ENCODE assay signal across 27 mouse cellular contexts in genomic region chr17:82904961-82905360, GRCm38 (mm10).
DNase-seq lines count a peak whose midpoint lies in the region; ATAC-seq and TF ChIP-seq lines count a peak whose summit lies in the region.
"Had no signal": no experiment of that assay in that cellular context is flagged by ENCODE, and none has a peak within 500 bp of the region (broad histone marks: within the 10 kb centered on the region; RNA-seq: fewer than 3 reads in every experiment).

No protein-coding gene starts in this region.

- CTCF ChIA-PET in Patski (lab: Charles Lee), result no interaction called here

- H3K9ac ChIP-seq in hindbrain, embryonic 13.5 days, result no peak overlapping the region
- H3K9ac ChIP-seq: forebrain, embryonic 13.5 days; heart, embryonic 13.5 days; hindbrain, embryonic 15.5 days had no signal

- H3K4me2 ChIP-seq in myocyte (ENCODE audit: low read depth), result peak overlapping the region; percentile 81
- no peak overlapping the region for H3K4me2 ChIP-seq in hindbrain, embryonic 13.5 days
- H3K4me2 ChIP-seq: forebrain, embryonic 13.5 days; heart, embryonic 13.5 days; hindbrain, embryonic 15.5 days had no signal

- peak; percentile 28 for DNase-seq in Patski (ENCODE audit: low read depth, low spot score)
- DNase-seq in gastrocnemius, postnatal 14 days, result no peak
- DNase-seq: adrenal gland, adult 8-10 months; adrenal gland, postnatal 25 days; B cell, adult 2 months; cerebellum, adult 11-12 months; cerebellum, adult 8-10 months; cerebellum, postnatal 10 days; cerebellum, postnatal 36 days; embryo, embryonic 11 days; gastrocnemius, postnatal 25 days; heart, adult 2 months; heart, postnatal 14 days; heart, postnatal 4 days; kidney, adult 2 months had no signal

- TF ChIP-seq POLR2A in myocyte (IDR thresholded peaks at IDR 0.05; ENCODE audit: insufficient read length, low read depth), result no peak

- no peaks in the 10 kb centered on the region for H3K27me3 ChIP-seq in C2C12 (ENCODE audit: control insufficient read depth, insufficient read depth, insufficient read length)
- no peaks in the 10 kb centered on the region for H3K27me3 ChIP-seq in Patski
- no peaks in the 10 kb centered on the region for H3K27me3 ChIP-seq in myocyte (ENCODE audit: control insufficient read depth, insufficient read depth, insufficient read length)
- H3K27me3 ChIP-seq in hindbrain, embryonic 13.5 days, result no peaks in the 10 kb centered on the region
- H3K27me3 ChIP-seq: forebrain, embryonic 13.5 days; heart, embryonic 13.5 days; hindbrain, embryonic 15.5 days had no signal

- H3K4me3 ChIP-seq in C2C12 (ENCODE audit: insufficient read depth, poor library complexity, severe bottlenecking) (no peak overlapping the region), myocyte (no peak overlapping the region)
- no peak overlapping the region for H3K4me3 ChIP-seq in hindbrain, embryonic 13.5 days
- H3K4me3 ChIP-seq: forebrain, embryonic 10.5 days; forebrain, embryonic 13.5 days; heart, adult 2 months; heart, embryonic 10.5 days; heart, embryonic 13.5 days; hindbrain, embryonic 15.5 days had no signal

- WGBS in hindbrain, embryonic 13.5 days, result 80% methylated on average over 2 of the region's 2 CpGs

- in situ Hi-C loops in Patski (cut with MboI; ENCODE audit: low pct_unique_long_range_greater_than_20kb), result no loop called here

- no peak overlapping the region for H3K27ac ChIP-seq in hindbrain, embryonic 13.5 days
- H3K27ac ChIP-seq: forebrain, embryonic 10.5 days; forebrain, embryonic 13.5 days; heart, adult 2 months; heart, embryonic 10.5 days; heart, embryonic 13.5 days; hindbrain, embryonic 15.5 days had no signal

- H3K79me3 ChIP-seq in C2C12 (ENCODE audit: low read depth), result no peaks in the 10 kb centered on the region

- ATAC-seq in Patski, result peak; percentile 84
- no peak for ATAC-seq in hindbrain, embryonic 13.5 days (ENCODE audit: low FRiP score)
- no peak for ATAC-seq in erythroid progenitor cell, adult 5-6 weeks (replicated peaks; ENCODE audit: low FRiP score, poor library complexity, severe bottlenecking)
- ATAC-seq: CD4-positive, CD25-positive, alpha-beta regulatory T cell, adult 4 months; forebrain, embryonic 13.5 days; forebrain, embryonic 16.5 days; intestine, postnatal 0 days had no signal

- TF ChIP-seq CTCF in C2C12 (IDR thresholded peaks at IDR 0.05; ENCODE audit: control insufficient read depth, insufficient read depth, insufficient read length), result no peak
- no peak for TF ChIP-seq CTCF in Patski (IDR thresholded peaks at IDR 0.05)

- H3K79me2 ChIP-seq in C2C12 (ENCODE audit: control insufficient read depth, insufficient read depth) (no peaks in the 10 kb centered on the region), myocyte (ENCODE audit: control insufficient read depth, insufficient read depth) (no peaks in the 10 kb centered on the region)

- H3K4me1 ChIP-seq in hindbrain, embryonic 13.5 days (replicated peaks), result peaks cover 6% of the 10 kb centered on the region; the same call in 1 of the 2 replicates
- H3K4me1 ChIP-seq: forebrain, embryonic 10.5 days; forebrain, embryonic 13.5 days; heart, embryonic 10.5 days; heart, embryonic 13.5 days; hindbrain, embryonic 15.5 days had no signal

- H3K36me3 ChIP-seq in C2C12 (ENCODE audit: control insufficient read depth, insufficient read depth) (no peaks in the 10 kb centered on the region), myocyte (ENCODE audit: control insufficient read depth, insufficient read depth) (no peaks in the 10 kb centered on the region)
- no peaks in the 10 kb centered on the region for H3K36me3 ChIP-seq in hindbrain, embryonic 13.5 days
- H3K36me3 ChIP-seq: forebrain, embryonic 10.5 days; heart, embryonic 10.5 days; heart, embryonic 13.5 days; hindbrain, embryonic 15.5 days had no signal

- intact Hi-C loops in gastrocnemius, postnatal 14 days (cut with DNase I; ENCODE audit: low total_unique reads), result no loop called here

- POLR2A ChIA-PET in Patski (lab: Charles Lee), result no interaction called here

- H3K9me3 ChIP-seq in hindbrain, embryonic 13.5 days, result no peaks in the 10 kb centered on the region
- H3K9me3 ChIP-seq: forebrain, embryonic 10.5 days; forebrain, embryonic 13.5 days; heart, embryonic 10.5 days; heart, embryonic 13.5 days; hindbrain, embryonic 15.5 days had no signal

- H3ac ChIP-seq in C2C12 (ENCODE audit: control insufficient read depth, insufficient read length, low read depth) (no peak overlapping the region), myocyte (ENCODE audit: control insufficient read depth, insufficient read length) (no peak overlapping the region)

TF ChIP-seq in C2C12, 6 proteins besides CTCF, POLR2A, EP300 and RAD21:
- TF ChIP-seq FOSL1 (IDR thresholded peaks at IDR 0.05; ENCODE audit: insufficient read depth, low read length, poor library complexity, severe bottlenecking) (peak; percentile 81), MAX (IDR thresholded peaks at IDR 0.05) (no peak)

TF ChIP-seq in myocyte, 11 proteins besides CTCF, POLR2A, EP300 and RAD21:
- TF ChIP-seq SRF (IDR thresholded peaks at IDR 0.05; ENCODE audit: control insufficient read depth, insufficient read length, low read depth) (no peak), TCF12 (IDR thresholded peaks at IDR 0.05; ENCODE audit: insufficient read depth, poor library complexity, severe bottlenecking) (peak; percentile 50), MYOD1 (IDR thresholded peaks at IDR 0.05; ENCODE audit: control insufficient read depth in 1 of 3, insufficient read length in 2 of 3, low read depth in 2 of 3) (peak in 2 of 3 experiments; percentile 19 to 30), MYOG (IDR thresholded peaks at IDR 0.05; ENCODE audit: control insufficient read depth in 1 of 3, insufficient read depth in 1 of 3, insufficient read length in 2 of 3, low read depth in 2 of 3) (peak in 1 of 3 experiments; percentile 26)
TF ChIP-seq in myocyte: peak in this region for 3.
